Mouse (Mus musculus): ENCODE measurements around the gene Gm49673.
A peak's percentile ranks its signal among the peaks of the same experiment; 100 is the strongest.
"Not testable (repeated sequence)": the region's sequence is repeated elsewhere in the genome, so short reads cannot be mapped to it uniquely, and the experiment has no call there.

Gm49673 gene

DNA sequence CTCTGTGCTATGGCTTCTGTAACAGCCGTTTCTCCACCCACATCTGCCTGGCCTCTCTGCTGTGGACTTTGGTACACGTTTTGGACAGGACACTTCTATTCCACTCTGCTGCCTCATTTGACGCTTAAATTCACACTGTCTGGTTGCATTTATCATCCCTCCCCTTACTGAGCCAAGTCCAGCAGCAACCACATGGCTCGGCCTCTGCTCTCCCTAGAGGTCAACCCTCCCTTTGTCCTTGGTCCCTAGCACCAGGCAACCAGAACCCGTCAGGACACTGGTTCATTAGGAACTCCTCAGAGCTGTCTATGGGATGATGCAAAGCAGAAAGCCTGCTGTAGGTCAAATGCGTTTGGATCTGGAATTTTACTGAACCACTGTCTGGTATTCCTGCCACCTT, 16.7 kb downstream of the Gm49673 start:
- DNase-seq (ENCODE audit: low spot score in 2 of 2), result not testable (repeated sequence)

DNA sequence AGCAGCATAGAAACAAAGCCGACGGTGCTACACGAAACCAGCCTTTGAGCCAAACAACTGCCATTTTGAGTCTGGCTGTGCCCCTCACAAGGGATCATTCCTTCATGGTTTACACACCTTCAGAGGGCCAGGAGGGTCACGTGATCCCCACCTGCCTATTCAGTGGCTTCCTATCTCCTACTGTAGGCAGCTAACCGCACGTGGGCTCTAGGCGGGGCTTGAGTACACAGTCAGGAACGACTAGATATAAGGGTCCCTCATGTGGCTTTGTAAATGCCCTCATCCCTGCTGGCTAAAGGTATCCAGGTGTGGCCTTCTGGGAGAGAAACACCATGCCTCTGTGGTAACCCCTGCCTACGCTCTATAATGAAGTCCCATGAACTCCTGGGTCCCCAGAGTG, 18.0 kb downstream of the Gm49673 start:
- not testable (repeated sequence) for DNase-seq (ENCODE audit: low spot score in 2 of 2)

DNA sequence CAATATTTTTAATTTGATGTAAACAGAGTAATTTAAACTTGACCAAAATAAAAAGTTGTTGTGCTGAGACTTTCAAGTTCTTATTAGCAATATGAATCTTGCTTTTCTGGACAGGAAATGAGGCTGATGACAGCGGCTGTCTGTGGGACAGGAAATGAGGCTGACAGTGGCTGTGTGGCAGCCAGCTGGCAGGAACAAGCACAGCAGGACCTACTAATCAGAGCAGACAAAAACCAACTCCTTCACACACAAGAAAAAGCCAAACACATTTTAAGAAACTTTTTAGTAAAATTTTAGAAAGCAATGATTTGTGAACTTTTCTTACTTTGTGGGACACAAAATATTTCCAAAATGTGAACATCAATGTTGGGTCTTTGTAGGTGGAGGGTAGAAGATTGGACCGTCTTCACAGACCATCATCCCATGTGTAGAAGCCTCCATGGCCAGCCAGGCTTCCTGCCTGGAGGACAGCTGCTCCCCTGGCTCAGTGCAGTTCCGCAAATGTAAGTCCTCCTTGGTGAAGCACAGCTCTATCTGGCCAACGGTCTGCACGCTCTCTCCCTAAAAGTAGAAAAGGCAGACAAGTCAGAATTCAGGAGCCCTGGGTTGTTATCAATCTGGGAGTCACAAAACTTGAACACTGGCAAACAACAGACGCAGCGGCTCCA, 19.1 kb downstream of the Gm49673 start:
- DNase-seq (ENCODE audit: low spot score in 2 of 2), result not testable (repeated sequence)

DNA sequence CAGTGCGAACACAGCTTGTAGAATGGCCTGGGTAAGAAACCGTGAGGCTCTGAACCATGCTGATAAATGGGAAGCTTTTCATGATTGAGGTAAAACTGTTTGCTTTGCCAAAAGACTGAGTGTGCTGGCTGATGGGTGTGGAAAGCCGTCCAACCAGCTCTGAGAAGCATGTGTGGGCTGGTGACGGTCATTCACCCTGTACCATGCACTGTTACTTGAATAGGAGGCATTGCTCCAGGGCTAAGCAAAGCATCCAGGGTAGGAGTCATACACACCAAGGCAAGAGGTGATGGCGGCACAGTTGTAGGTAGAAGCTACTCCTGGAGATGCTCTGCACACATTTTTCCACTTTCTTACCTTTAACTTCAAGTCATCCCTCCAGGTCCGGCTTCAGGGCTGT, 23.0 kb downstream of the Gm49673 start:
- not testable (repeated sequence) for DNase-seq (ENCODE audit: low spot score in 2 of 2)

DNA sequence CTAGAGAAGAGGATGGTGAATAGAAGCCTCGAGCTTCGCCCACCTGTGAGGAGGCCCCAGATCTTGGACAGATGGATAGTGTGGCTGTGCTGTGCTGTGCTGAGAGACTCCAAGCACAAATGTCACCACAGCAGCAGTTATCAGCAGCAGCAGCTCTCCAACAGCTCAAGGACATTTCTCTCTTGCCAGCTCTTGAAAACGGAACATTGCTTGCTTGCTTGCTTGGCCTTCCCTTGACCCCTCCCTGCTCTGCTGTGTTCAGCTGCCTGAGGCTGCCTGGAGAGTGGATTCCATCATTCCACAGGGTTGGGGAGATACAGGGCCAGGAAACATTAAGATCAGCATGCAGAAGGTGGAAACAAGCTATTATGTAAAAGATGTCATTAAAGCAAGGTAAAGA, 24.6 kb downstream of the Gm49673 start:
- not testable (repeated sequence) for DNase-seq (ENCODE audit: low spot score in 2 of 2)

DNA sequence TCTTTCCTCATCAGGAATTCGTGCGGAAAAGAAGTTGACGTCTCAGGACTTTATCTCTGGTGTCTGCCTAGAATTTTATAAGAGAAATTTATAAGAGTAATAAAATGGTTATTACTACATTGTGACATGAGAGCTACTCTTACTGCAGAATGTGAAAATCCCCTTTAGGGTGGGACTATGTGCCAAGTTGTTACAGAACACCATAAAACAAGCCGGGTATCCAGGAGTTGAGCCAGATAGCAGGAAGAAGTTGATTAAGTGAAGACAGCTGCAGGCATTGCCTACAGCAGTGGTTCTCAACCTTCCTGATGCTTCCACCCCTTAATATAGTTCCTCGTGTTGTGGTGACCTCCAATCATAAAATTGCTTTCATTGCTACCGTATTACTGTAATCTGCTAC, 30.7 kb downstream of the Gm49673 start:
- DNase-seq (ENCODE audit: low spot score in 2 of 2), result not testable (repeated sequence)

DNA sequence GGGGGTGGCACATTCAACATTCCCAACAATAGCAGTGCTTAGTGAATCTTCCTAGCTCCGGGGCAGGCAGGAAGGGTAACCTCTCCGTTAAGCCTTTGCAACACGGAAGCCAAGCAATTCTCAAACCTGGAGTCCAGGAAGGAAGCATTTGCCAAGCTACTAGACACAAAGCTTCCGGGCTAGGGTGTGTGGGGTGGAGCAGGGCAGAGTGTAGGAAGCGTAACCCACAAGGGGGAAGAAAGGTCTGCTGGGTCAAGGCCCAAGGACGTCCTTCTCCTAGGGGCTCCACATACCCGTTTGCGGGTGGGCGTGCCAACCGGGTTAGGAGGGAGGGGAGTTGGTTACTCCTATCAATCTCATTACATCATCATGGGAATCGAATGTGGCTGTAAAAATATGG, 31.2 kb downstream of the Gm49673 start:
- not testable (repeated sequence) for DNase-seq (ENCODE audit: low spot score in 2 of 2)

DNA sequence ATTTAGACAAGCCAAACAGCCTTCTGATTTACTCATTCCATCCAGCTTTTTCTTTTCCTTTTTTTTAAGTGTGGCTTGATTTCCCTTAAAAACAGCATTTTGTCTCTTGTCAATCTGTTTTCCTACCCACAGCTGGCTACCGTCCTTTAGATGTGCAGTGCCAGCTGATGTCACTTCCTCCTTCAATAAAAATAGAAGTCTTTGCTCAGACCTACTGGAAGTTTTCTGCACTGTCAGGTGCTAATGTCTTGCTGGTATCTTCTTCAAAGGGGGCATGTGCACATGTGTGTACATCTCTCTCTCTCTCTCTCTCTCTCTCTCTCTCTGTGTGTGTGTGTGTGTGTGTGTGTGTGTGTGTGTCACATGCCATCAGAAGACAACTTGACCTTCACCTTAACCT, 35.4 kb downstream of the Gm49673 start:
- DNase-seq (ENCODE audit: low spot score in 2 of 2), result not testable (repeated sequence)

DNA sequence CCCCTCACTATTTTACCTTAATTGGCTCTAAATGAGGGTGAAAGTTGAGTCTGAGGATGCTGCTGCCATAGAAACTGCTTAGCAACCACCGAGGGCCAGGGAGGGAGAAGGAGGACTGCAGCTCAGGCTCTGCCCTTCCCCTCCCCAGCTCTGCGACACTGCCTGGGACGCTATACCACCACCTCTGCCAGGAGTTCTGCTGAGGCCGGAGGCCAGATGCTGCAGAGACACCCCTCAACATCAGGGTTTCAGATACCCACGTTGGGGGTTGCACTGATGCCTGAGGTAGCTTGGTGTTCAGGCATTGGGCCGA, 46.3 kb downstream of the Gm49673 start:
- DNase-seq (ENCODE audit: low spot score in 2 of 2), result not testable (repeated sequence)

DNA sequence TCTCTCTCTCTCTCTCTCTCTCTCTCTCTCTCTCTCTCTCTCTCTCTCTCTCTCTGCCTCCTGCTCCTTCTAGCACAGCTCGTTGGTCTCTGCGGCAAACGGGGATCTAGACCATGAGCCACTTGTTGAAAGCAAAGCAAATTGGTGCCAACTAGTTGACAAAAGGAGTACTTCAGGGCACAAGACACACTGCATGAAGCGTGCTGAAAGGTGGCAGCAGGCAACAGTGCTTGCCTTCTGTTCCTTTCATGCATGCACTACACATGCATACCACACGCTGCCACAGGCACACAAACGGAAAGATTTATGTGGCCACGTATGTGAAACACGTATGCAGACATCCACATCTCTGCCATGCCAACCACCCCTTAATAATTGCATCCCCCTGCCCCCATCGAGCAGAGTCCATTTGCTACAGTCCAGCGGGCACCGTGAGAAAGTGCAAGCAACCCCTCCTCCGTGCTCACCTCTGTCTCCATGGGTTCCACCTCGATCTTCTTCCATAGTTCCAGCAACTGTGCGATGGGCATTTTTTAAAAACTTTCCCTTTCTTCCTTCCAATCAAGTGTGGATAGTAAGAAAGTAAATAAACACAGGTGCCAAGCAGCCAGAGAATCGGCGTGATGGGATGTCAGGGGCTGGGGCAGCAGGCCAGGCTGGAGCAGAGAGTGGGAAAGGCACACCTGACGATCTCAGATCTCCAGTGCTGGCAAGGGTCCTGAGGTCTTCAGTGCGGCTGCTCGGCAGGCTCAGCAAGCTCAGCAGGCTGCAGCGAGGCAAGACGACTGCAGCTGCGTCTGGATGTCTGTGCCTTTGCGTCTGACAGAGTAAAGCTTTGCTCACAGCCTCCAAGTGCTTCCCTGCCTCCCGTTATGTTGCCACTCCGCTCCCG, 46.9 kb downstream of the Gm49673 start:
- not testable (repeated sequence) for DNase-seq (ENCODE audit: low spot score in 2 of 2)

DNA sequence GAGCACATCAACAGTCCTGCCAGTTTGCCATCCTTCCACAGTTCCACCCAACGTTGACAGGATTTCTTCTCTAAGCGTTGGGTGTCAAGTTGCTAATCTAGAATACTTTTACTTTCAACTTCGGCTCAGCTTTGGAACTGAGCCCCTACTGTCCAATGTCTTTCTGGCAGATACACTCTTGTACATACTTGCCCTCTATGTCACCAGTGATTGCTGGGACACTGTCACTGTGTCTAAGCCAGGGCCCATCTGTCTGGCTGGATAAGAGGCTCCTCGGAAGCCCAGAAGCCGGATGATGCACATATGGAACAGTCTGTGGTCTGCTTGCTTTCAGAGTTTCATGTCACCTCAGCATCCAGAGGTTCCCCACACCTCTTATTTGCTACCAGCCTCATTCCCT, 51.4 kb downstream of the Gm49673 start:
- not testable (repeated sequence) for DNase-seq (ENCODE audit: low spot score in 2 of 2)

DNA sequence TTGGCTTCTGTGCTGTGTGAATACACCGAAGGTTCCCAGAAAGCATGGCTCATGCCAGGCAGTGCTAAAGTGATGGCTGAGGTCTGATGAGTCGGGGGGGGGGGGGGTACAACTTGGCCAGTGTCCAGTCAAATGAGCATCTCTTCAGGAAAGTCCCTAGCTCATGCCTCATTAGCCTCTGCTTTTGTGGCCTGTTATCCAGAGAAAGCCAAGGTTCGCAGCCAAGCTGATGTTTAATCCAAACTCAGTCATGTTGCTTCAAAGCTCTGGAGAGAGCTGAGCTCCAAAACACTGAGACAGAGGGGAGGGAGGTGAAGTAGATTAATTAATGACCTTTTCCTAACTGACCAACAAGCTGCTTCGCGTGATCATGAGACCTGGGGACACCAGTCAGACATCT, 51.9 kb downstream of the Gm49673 start:
- DNase-seq (ENCODE audit: low spot score in 2 of 2), result not testable (repeated sequence)

DNA sequence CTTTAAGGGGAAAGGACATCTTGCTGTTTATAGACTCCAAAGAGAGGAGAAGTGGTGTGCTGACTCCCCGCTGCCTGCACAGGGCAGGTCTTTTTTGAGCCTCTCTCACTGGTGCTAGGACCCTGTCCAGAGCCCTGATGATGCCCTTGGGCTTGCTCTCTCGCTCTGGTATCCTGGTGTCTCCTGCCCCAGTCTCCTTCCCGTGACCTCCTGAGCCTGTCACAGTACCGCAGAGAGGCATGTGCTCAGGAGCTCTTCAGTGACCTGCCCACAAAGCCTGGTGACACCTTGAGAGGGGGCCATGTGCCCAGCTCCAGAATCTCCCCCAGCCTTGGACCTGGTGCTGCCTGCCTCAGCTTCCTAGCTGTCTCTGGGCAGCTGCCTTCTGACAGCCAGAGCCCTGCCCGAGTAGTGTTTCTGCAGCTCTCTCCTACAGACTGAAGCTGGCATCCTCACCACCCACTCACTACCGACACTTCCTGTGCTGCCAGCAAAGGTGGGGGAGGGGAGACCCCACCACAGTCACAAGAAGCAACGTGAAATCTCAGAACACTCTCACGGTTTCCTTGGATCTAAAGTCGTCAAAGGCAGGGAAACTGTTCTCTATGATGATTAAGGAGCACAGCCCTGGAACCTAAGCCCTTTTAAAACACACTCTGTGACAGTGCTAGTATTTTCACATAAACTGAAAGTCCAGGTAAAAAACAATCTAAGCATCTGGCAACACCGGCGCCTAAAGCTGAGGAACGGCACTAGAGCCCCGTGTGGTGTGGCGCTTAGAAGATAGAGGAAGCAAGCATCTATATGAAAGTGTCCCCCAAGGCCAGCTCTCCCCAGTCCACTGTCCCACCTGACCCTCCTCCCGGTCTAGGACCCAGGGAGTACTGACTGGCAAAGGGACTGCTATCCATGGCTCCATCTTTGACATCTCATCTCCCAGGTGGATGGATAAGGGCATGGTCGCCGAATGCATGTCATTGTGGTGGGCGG, 54.8 kb downstream of the Gm49673 start:
- not testable (repeated sequence) for DNase-seq (ENCODE audit: low spot score in 2 of 2)

DNA sequence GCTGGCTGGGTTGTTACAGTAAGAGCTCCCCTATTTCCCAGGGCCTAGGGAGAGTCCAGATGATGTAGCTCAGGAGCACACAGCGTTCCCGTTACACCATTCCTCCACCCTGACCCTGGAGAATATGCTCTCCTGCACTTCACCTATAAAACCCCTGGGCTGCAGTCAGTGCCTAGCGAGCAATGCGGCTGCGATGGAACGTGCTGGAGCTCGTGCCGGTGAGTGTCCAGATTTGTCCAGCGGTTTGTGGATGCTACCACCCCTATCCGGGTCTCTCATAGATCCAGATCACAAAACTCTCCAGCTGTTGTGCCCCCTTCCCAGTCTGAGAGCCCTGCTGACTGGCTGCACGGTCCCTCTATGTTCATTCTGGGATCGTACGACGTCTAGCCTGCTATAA, 56.3 kb downstream of the Gm49673 start:
- not testable (repeated sequence) for DNase-seq (ENCODE audit: low spot score in 2 of 2)

DNA sequence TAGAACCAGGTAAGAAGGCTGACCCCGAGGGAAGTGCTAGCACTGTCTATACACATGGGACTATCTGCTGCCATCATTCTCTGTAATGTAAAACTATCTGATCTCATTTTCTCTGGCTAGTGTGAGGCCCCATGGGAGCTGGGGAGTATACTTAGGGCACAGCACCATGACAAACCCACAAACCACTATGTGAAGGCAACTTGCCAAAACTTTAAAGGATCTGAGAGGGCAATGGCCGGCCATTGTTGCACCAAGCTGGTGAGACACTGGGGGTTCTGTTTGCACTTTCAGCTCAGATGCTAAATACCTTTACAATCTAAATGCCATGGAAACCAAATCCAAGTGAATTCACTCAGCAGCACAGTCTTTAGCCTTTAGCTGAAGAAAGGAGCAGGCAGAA, 77.7 kb downstream of the Gm49673 start:
- not testable (repeated sequence) for DNase-seq (ENCODE audit: low spot score in 2 of 2)

DNA sequence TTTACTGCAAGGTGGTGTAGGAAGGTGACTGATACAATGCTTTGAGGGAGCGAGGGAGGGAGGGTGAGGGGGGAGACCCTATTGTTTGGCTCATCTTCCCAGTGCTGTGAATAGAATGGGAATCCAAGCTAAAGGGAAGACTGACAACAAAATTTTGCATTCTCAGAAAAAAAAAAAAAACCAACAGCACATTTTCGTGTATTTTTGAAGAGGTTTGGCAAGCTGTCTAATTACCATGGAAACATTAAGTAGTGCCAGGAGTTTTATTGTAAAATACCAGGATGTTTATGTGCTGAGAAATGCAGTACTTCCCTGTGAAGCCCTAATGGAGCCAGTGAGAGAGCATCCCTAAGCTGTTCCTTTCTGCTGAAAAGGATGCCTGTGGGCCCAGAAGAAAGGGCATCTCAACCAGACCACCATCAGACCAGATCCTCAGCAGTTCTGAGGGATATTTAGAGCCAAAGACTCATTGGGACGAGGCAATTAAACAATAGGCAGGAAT, 90.9 kb downstream of the Gm49673 start:
- not testable (repeated sequence) for DNase-seq (ENCODE audit: low spot score in 2 of 2)

DNA sequence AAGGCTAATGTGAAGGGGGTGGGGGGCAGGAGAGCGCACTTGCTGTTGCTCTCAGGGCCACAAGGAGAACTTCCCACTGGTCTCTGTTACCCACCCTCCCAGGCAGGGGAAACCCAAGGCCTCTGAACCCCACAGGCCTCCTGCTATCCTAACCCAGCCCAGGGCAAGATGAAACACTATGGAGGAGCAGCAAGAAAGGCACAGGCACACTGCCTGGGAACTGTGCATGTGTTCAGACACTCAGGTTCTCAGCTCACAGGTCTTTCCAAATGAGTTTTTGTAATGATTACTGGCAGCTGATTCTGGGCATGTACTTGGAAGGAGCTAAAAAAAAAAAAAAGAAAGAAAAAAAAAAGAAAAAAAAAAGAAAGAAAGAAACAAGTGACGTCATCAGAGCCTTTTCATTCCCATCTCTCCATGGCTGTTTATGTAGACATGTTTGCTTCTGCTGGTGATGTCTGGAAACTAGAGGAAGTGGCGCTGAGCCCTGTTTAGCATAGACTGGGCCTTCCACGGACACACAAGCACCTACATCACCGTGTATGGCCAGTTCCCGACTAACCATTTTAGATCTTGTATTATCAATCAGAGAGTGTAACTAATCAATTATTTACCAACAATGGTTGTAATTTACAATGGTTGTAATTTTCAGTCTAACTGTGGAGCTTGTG, 91.5 kb downstream of the Gm49673 start:
- DNase-seq (ENCODE audit: low spot score in 2 of 2), result not testable (repeated sequence)

DNA sequence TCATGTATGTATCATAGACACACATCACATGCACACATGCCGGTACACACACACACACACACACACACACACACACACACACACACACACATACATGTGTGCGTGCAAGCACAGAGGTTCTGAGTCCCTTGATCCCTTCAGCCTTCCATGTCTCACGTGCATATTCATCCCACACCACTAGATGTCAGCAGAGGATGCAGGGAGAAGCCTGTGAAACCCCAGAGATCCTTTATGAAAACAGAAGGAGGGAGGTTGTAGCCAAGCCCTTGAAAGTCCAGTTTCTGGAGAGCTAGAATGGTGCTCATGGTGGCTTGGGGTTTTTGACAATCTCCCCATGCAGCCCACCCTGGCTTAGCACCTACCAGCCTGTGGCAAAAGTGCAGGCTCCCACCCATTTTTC, 96.3 kb downstream of the Gm49673 start:
- peak; percentile 38 to 65 for DNase-seq (ENCODE audit: low spot score in 2 of 2)

DNA sequence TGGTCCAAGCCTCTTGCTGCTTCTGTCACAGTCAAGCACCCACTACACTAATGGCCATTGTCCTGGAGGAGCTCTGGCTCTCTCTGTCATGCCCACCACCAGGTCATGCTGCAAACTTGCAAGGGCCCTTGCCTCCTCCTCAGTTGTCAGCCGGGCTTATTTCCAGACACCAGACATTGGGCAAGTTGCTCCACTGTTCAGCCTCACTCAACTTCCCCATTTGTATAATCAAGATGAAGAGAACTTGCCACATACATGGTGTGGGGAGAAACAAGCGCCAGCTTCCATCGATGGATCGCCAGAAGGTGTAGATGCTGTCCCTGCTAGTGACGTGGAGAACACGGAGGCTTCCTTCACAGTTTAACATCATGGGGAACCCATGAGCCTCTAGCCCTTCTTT, 97.4 kb downstream of the Gm49673 start:
- DNase-seq (ENCODE audit: low spot score in 2 of 2), result not testable (repeated sequence)

DNA sequence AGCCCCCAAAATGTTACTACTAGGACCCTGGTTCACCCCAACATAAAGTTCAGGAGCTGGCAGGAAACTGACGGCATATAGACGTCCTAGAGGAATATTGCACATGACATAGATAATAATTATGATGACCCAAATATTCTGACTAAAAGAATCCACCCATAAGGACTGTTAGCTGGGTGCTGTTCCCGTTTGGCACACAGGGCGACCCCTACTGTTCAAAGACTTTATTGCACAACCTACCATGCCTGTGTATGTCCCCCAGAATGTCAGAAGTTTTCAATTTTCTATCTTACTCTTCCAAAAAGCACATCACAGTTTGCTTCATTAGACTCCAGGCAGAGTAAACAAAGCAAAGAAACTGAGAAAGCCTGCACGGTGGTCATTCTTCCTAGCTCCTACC, 101.4 kb downstream of the Gm49673 start:
- peak; percentile 7 to 46 for DNase-seq (ENCODE audit: low spot score in 2 of 2)

DNA sequence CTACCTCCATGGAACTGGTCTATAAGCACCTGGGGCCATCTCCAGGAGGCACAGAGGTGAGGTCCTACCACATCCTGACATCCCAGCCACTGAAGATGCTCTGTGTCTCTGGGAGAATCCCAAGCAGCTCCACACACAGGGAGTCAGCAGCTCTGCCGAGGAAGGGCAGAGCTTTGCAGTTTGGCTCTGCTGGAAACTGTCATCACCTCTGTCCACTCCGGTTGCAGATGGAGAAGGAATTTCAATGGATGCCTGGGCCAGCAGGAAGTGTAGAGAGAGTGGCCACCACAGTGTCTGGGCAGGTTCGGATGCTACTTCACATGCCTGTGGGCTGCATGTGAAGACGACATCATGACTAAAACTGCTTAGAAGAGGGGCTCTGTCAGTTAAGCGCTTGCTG, 106.4 kb downstream of the Gm49673 start:
- not testable (repeated sequence) for DNase-seq (ENCODE audit: low spot score in 2 of 2)
